In the genomic region with DNA sequence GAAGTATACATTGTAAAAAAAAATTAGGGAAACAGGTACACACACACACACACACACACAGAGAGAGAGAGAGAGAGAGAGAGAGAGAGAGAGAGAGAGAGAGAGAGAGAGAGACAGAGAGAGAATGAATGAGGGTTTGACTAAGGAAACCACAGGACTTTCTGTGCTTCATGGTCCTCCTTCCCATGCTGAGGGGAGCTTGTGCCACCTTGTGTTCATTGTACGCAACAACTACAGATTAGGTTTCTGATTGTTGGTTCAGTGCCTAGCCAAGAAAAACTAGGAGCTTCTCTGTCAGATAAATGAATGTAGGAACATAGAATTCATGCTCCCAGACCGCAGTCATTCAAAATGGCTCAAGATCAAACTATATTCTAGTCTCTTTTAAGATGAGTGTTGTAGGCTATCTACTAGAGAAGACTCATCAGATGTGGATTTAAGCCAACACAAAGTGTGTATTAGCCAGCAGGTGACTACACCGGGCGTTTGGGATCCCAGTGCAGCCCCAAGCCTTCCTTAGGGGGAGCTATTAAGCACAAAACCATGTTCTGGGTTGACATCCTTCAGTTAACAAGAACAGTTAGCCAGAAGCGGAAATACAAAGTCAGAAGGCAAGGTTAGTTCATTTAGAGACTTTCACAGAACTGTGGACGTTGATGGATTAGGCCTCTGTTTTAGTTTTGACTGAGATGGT, we compare ENCODE assay signal across 8 mouse cellular contexts. TPM values are rescaled to one million over a fixed set of nuclear protein-coding genes. Genes with fewer than 3 reads are reported as not detected.
DNase-seq lines count a peak whose midpoint lies in the region; ATAC-seq lines count a peak whose summit lies in the region.

No protein-coding gene starts in this region.

- H3K36me3 ChIP-seq in neural tube, embryonic 11.5 days (ENCODE audit: control insufficient read depth, insufficient read depth, low read length), result no peaks in the 10 kb centered on the region
- no peaks in the 10 kb centered on the region for H3K36me3 ChIP-seq in hindbrain, embryonic 15.5 days
- no peaks in the 10 kb centered on the region for H3K36me3 ChIP-seq in neural tube, embryonic 14.5 days (ENCODE audit: control insufficient read depth, insufficient read depth, low read length)

- no peaks in the 10 kb centered on the region for H3K27me3 ChIP-seq in neural tube, embryonic 11.5 days (ENCODE audit: control insufficient read depth, insufficient read depth, low read length)
- H3K27me3 ChIP-seq in hindbrain, embryonic 15.5 days, result no peaks in the 10 kb centered on the region
- no peaks in the 10 kb centered on the region for H3K27me3 ChIP-seq in neural tube, embryonic 14.5 days (ENCODE audit: control insufficient read depth, insufficient read depth, low read length)

- H3K27ac ChIP-seq in neural tube, embryonic 11.5 days (ENCODE audit: low read depth, low read length), result no peak overlapping the region
- no peak overlapping the region for H3K27ac ChIP-seq in hindbrain, embryonic 15.5 days (replicated peaks)
- no peak overlapping the region for H3K27ac ChIP-seq in neural tube, embryonic 14.5 days (ENCODE audit: low read depth, low read length)

- H3K4me2 ChIP-seq in neural tube, embryonic 11.5 days (ENCODE audit: low read depth), result no peak overlapping the region
- H3K4me2 ChIP-seq in hindbrain, embryonic 15.5 days, result no peak overlapping the region
- no peak overlapping the region for H3K4me2 ChIP-seq in neural tube, embryonic 14.5 days (ENCODE audit: low read depth, low read length)

- 64% methylated on average over 6 of the region's 6 CpGs for WGBS in neural tube, embryonic 11.5 days
- 64% methylated on average over 6 of the region's 6 CpGs for WGBS in hindbrain, embryonic 15.5 days
- 69% methylated on average over 6 of the region's 6 CpGs for WGBS in neural tube, embryonic 14.5 days

- H3K4me3 ChIP-seq in neural tube, embryonic 11.5 days (ENCODE audit: low read depth, low read length), result no peak overlapping the region
- no peak overlapping the region for H3K4me3 ChIP-seq in hindbrain, embryonic 15.5 days
- no peak overlapping the region for H3K4me3 ChIP-seq in neural tube, embryonic 14.5 days (ENCODE audit: low read depth, low read length)

- H3K4me1 ChIP-seq in neural tube, embryonic 11.5 days (ENCODE audit: control insufficient read depth, insufficient read depth, low read length), result no peaks in the 10 kb centered on the region
- no peaks in the 10 kb centered on the region for H3K4me1 ChIP-seq in hindbrain, embryonic 15.5 days (replicated peaks)
- no peaks in the 10 kb centered on the region for H3K4me1 ChIP-seq in neural tube, embryonic 14.5 days (ENCODE audit: control insufficient read depth, insufficient read depth, low read length)

- DNase-seq in neural tube, embryonic 11.5 days (ENCODE audit: low spot score), result peak; percentile 59
- DNase-seq in neural tube, embryonic 10.5 days (ENCODE audit: extremely low spot score, low spot score), result no peak
- peak; percentile 75 for DNase-seq in adipocyte (ENCODE audit: low spot score)
- DNase-seq in embryo, embryonic 11.5 days (ENCODE audit: low read depth, low spot score), result peak; percentile 37
- peak; percentile 18 to 69 for DNase-seq in left cerebral cortex, adult 9 months (ENCODE audit: low spot score in 2 of 2)
- no peak for DNase-seq in testis, postnatal 10 days (ENCODE audit: low spot score)

- no peak for ATAC-seq in neural tube, embryonic 11.5 days (ENCODE audit: insufficient read depth, low FRiP score, low TSS enrichment)
- peak; percentile 66; the same call in 1 of the 2 replicates for ATAC-seq in hindbrain, embryonic 15.5 days (ENCODE audit: low FRiP score, low read depth)
- peak; percentile 83 for ATAC-seq in neural tube, embryonic 14.5 days (ENCODE audit: low read depth)

- no peaks in the 10 kb centered on the region for H3K9me3 ChIP-seq in neural tube, embryonic 11.5 days (ENCODE audit: control insufficient read depth, low read length)
- H3K9me3 ChIP-seq in hindbrain, embryonic 15.5 days, result no peaks in the 10 kb centered on the region
- no peaks in the 10 kb centered on the region for H3K9me3 ChIP-seq in neural tube, embryonic 14.5 days (ENCODE audit: control insufficient read depth, low read length)

- H3K9ac ChIP-seq in neural tube, embryonic 11.5 days (ENCODE audit: low read length), result no peak overlapping the region
- H3K9ac ChIP-seq in hindbrain, embryonic 15.5 days, result no peak overlapping the region
- H3K9ac ChIP-seq in neural tube, embryonic 14.5 days (replicated peaks; ENCODE audit: low read depth, low read length), result no peak overlapping the region

RNA-seq across cellular contexts. Expression of a gene that starts 28.7 kb away (rescaled TPM):
- not detected in 2 replicates for polyA plus RNA-seq in neural tube, embryonic 11.5 days (2014; fragmentation: Nextera tagmentation; extraction: Ambion mirVana)
- polyA plus RNA-seq in hindbrain, embryonic 15.5 days (2015; fragmentation: Nextera tagmentation; extraction: Ambion mirVana), result not detected in 2 replicates
- not detected in 2 replicates for polyA plus RNA-seq in neural tube, embryonic 14.5 days (2014; fragmentation: Nextera tagmentation; extraction: Ambion mirVana)

RNA-seq across cellular contexts. Expression of a gene that starts 39.6 kb away (rescaled TPM):
- 38.4 and 38.8 TPM in 2 replicates for polyA plus RNA-seq in neural tube, embryonic 11.5 days (2014; fragmentation: Nextera tagmentation; extraction: Ambion mirVana)
- polyA plus RNA-seq in hindbrain, embryonic 15.5 days (2015; fragmentation: Nextera tagmentation; extraction: Ambion mirVana), result 23.1 and 24.8 TPM in 2 replicates
- 37.7 and 42.7 TPM in 2 replicates for polyA plus RNA-seq in neural tube, embryonic 14.5 days (2014; fragmentation: Nextera tagmentation; extraction: Ambion mirVana)

Comparison
In these comparisons a context has a peak if more than half of its experiments do, and no peak if none do; other contexts are left out.
1. DNase-seq: peak in neural tube, embryonic 11.5 days (single experiment), adipocyte (single experiment), embryo, embryonic 11.5 days (single experiment) and left cerebral cortex, adult 9 months (2 of 2); none in neural tube, embryonic 10.5 days (single experiment) and testis, postnatal 10 days (single experiment).